Mouse (Mus musculus): ENCODE data around the gene Ddb1. TPM values are rescaled to one million over a fixed set of nuclear protein-coding genes. Genes with fewer than 3 reads are reported as not detected.

The Ddb1 gene
- total RNA-seq, 1 experiment from 2014 or later = 231 TPM

- ATAC-seq (replicated peaks; ENCODE audit: insufficient number of reproducible peaks, low FRiP score, low TSS enrichment, poor library complexity, severe bottlenecking) = no peak
Observed at GRCm38 (mm10) chr19:10589127-10589857, 15.8 kb upstream of the Ddb1 start.

- no peak for ATAC-seq (replicated peaks; ENCODE audit: insufficient number of reproducible peaks, low FRiP score, low TSS enrichment, poor library complexity, severe bottlenecking)
Observed at GRCm38 (mm10) chr19:10590301-10590700, 14.8 kb upstream of the Ddb1 start.

- ATAC-seq (replicated peaks; ENCODE audit: insufficient number of reproducible peaks, low FRiP score, low TSS enrichment, poor library complexity, severe bottlenecking) = no peak
Observed at GRCm38 (mm10) chr19:10591659-10592377, 13.3 kb upstream of the Ddb1 start.

- no peak for ATAC-seq (replicated peaks; ENCODE audit: insufficient number of reproducible peaks, low FRiP score, low TSS enrichment, poor library complexity, severe bottlenecking)
Observed at GRCm38 (mm10) chr19:10598188-10598587, 6.9 kb upstream of the Ddb1 start.

- ATAC-seq (replicated peaks; ENCODE audit: insufficient number of reproducible peaks, low FRiP score, low TSS enrichment, poor library complexity, severe bottlenecking) = no peak
Observed at GRCm38 (mm10) chr19:10599648-10600047, 5.5 kb upstream of the Ddb1 start.

GRCm38 (mm10) chr19:10602247-10602769 lies 2.8 kb upstream of the Ddb1 start:
- no peak for ATAC-seq (replicated peaks; ENCODE audit: insufficient number of reproducible peaks, low FRiP score, low TSS enrichment, poor library complexity, severe bottlenecking)

GRCm38 (mm10) chr19:10602787-10603186 lies 2.3 kb upstream of the Ddb1 start:
- ATAC-seq (replicated peaks; ENCODE audit: insufficient number of reproducible peaks, low FRiP score, low TSS enrichment, poor library complexity, severe bottlenecking) = peak; percentile 57; the same call in 1 of the 2 replicates

GRCm38 (mm10) chr19:10603660-10604523 lies 1.2 kb upstream of the Ddb1 start:
- ATAC-seq (replicated peaks; ENCODE audit: insufficient number of reproducible peaks, low FRiP score, low TSS enrichment, poor library complexity, severe bottlenecking) = no peak

GRCm38 (mm10) chr19:10604534-10604933 lies 593 bp upstream of the Ddb1 start:
- no peak for ATAC-seq (replicated peaks; ENCODE audit: insufficient number of reproducible peaks, low FRiP score, low TSS enrichment, poor library complexity, severe bottlenecking)

GRCm38 (mm10) chr19:10605901-10606622 lies 935 bp downstream of the Ddb1 start:
- ATAC-seq (replicated peaks; ENCODE audit: insufficient number of reproducible peaks, low FRiP score, low TSS enrichment, poor library complexity, severe bottlenecking) = no peak

- no peak for ATAC-seq (replicated peaks; ENCODE audit: insufficient number of reproducible peaks, low FRiP score, low TSS enrichment, poor library complexity, severe bottlenecking)
Observed at GRCm38 (mm10) chr19:10608573-10609240, 3.6 kb downstream of the Ddb1 start.

- ATAC-seq (replicated peaks; ENCODE audit: insufficient number of reproducible peaks, low FRiP score, low TSS enrichment, poor library complexity, severe bottlenecking) = no peak
Observed at GRCm38 (mm10) chr19:10634106-10634871, 29.2 kb downstream of the Ddb1 start, which contains the start of gene Vwce. Gene Vwce, plus strand, starts transcription at chr19:10634213.

GRCm38 (mm10) chr19:10634872-10635318 lies 29.8 kb downstream of the Ddb1 start:
- no peak for ATAC-seq (replicated peaks; ENCODE audit: insufficient number of reproducible peaks, low FRiP score, low TSS enrichment, poor library complexity, severe bottlenecking)

- ATAC-seq (replicated peaks; ENCODE audit: insufficient number of reproducible peaks, low FRiP score, low TSS enrichment, poor library complexity, severe bottlenecking) = no peak
Observed at GRCm38 (mm10) chr19:10637840-10638239, 32.7 kb downstream of the Ddb1 start.

- no peak for ATAC-seq (replicated peaks; ENCODE audit: insufficient number of reproducible peaks, low FRiP score, low TSS enrichment, poor library complexity, severe bottlenecking)
Observed at GRCm38 (mm10) chr19:10640080-10640479, 35.0 kb downstream of the Ddb1 start.

- no peak for ATAC-seq (replicated peaks; ENCODE audit: insufficient number of reproducible peaks, low FRiP score, low TSS enrichment, poor library complexity, severe bottlenecking)
Observed at GRCm38 (mm10) chr19:10640589-10641378, 35.7 kb downstream of the Ddb1 start.
